Mouse (Mus musculus): Measurements from ENCODE around the gene Cacna1d.

DNA sequence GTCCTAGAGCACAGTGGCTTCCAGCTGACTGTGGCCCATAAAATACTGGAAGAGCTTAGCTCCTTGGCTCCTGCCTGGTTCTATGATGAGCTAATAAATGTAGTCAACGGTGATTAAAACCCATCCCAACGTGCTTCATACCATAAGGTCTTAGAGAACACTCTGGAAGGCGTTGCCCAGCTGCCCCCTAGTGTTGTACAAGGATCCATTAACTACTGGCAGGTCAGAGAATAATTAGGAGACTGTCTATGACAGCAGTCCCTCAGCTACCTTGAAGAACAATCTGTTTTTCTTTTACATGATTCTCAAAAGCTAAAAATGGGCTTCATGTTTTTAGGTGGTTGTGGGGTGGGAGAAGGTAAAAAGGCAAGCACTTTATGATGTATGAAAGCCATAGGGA is 315.9 kb downstream of the Cacna1d start:
- no peak for TF ChIP-seq POLR2A (IDR thresholded peaks at IDR 0.05; ENCODE audit: borderline replicate concordance, extremely low read depth, low read depth, low read length)
- no peak for TF ChIP-seq CTCF (IDR thresholded peaks at IDR 0.05; ENCODE audit: insufficient read depth, low read length)
